Mouse (Mus musculus) liver, embryonic 11.5 days (tissue): ENCODE measurements around the gene Mroh2a. TPM values are rescaled to one million over a fixed set of nuclear protein-coding genes. Genes with fewer than 3 reads are reported as not detected.

ENCODE experiments used
- ATAC-seq: fragments of 200-750 bp; cut with Nextera tagmentation; replicated peaks from 2 replicates; pipeline ENCODE4 v1.8.0; 2017; ENCODE audit warnings: moderate number of reproducible peaks, mild to moderate bottlenecking, moderate TSS enrichment, moderate library complexity; ENCODE audit not compliant: low FRiP score
- DNase-seq: peaks from one replicate; pipeline ENCODE4 v3.0.0-alpha.2; 2017; ENCODE audit warnings: low spot score
- H3K27ac ChIP-seq: fragments of 300-500 bp; sonication (generic); 2 replicates; pipeline ENCODE4 v1.5.1; 2014; ENCODE audit warnings: mild to moderate bottlenecking, low read depth, low read length, control low read depth
- H3K27me3 ChIP-seq: fragments of 300-500 bp; sonication (generic); replicated peaks from 2 replicates; pipeline ENCODE4 v1.6.1; 2014; ENCODE audit warnings: low read length, mixed read lengths; ENCODE audit not compliant: control insufficient read depth, insufficient read depth
- H3K36me3 ChIP-seq: fragments of 300-500 bp; sonication (generic); 2 replicates; pipeline ENCODE4 v1.6.1; 2014; ENCODE audit warnings: mild to moderate bottlenecking, low read length, moderate library complexity, mixed read lengths; ENCODE audit not compliant: control insufficient read depth, insufficient read depth
- H3K4me1 ChIP-seq: fragments of 300-500 bp; sonication (generic); replicated peaks from 2 replicates; pipeline ENCODE4 v1.6.1; 2014; ENCODE audit warnings: low read length, mixed read lengths; ENCODE audit not compliant: control insufficient read depth, insufficient read depth
- H3K4me2 ChIP-seq: fragments of 300-500 bp; sonication (generic); 2 replicates; pipeline ENCODE4 v1.6.1; 2014; ENCODE audit warnings: mild to moderate bottlenecking, control low read depth, moderate library complexity
- H3K4me3 ChIP-seq: fragments of 300-500 bp; sonication (generic); 2 replicates; pipeline ENCODE4 v1.5.1; 2014; ENCODE audit warnings: low read depth, low read length, control low read depth
- H3K9ac ChIP-seq: fragments of 300-500 bp; sonication (generic); 2 replicates; pipeline ENCODE4 v1.6.1; 2014; ENCODE audit warnings: low read depth, low read length, control low read depth
- H3K9me3 ChIP-seq: fragments of 300-500 bp; sonication (generic); 2 replicates; pipeline ENCODE4 v1.6.1; 2016; ENCODE audit warnings: low read length, inconsistent platforms, mixed read lengths; ENCODE audit not compliant: control insufficient read depth
- WGBS: fragments of 180-500 bp; shearing (Covaris S2); extraction: QIAGEN DNeasy Blood & Tissue Kit; methylation state at CpG from one replicate; pipeline ENCODE4 v1.1.7; 2014; 5-methylcytosine and 5-hydroxymethylcytosine counted together
- polyA plus RNA-seq: library from polyadenylated mRNA; unstranded; fragments of >200 nt; fragmentation: Nextera tagmentation; extraction: Ambion mirVana; gene quantifications from 2 replicates; pipeline ENCODE4 v1.2.1, GENCODE M21; 2014

The Mroh2a gene
- polyA plus RNA-seq, 1 experiment from 2014 or later, result 1.5 TPM

- Histone ChIP-seq H3K9me3 (peaks cover 93% of the 10 kb centered on the region), H3K36me3 (no peaks in the 10 kb centered on the region), H3K4me2 (no peak overlapping the region), H3K4me3 (no peak overlapping the region), H3K27ac (no peak overlapping the region), H3K4me1 (no peaks in the 10 kb centered on the region), H3K27me3 (no peaks in the 10 kb centered on the region), H3K9ac (no peak overlapping the region)
- ATAC-seq (no peak), DNase-seq (no peak)
- WGBS, result 56% methylated on average over 11 of the region's 11 CpGs
Measured at GRCm38 (mm10) chr1:88235046-88235893, 8.5 kb downstream of the Mroh2a start.

- Histone ChIP-seq H3K9ac (no peak overlapping the region), H3K9me3 (peaks cover 93% of the 10 kb centered on the region), H3K27ac (no peak overlapping the region), H3K4me2 (no peak overlapping the region), H3K27me3 (no peaks in the 10 kb centered on the region), H3K4me1 (no peaks in the 10 kb centered on the region), H3K36me3 (no peaks in the 10 kb centered on the region), H3K4me3 (no peak overlapping the region)
- DNase-seq (no peak), ATAC-seq (no peak)
- WGBS, result 57% methylated on average over 4 of the region's 4 CpGs
Measured at GRCm38 (mm10) chr1:88235894-88236415, 9.2 kb downstream of the Mroh2a start.

- Histone ChIP-seq H3K27me3 (no peaks in the 10 kb centered on the region), H3K27ac (no peak overlapping the region)
- WGBS, result 68% methylated on average over 5 of the region's 5 CpGs
Measured at GRCm38 (mm10) chr1:88237311-88237710, 10.5 kb downstream of the Mroh2a start.

GRCm38 (mm10) chr1:88238771-88239170, 12.0 kb downstream of the Mroh2a start:
- Histone ChIP-seq H3K4me3 (no peak overlapping the region), H3K4me2 (no peak overlapping the region), H3K4me1 (no peaks in the 10 kb centered on the region), H3K9ac (no peak overlapping the region), H3K36me3 (no peaks in the 10 kb centered on the region), H3K27ac (no peak overlapping the region), H3K9me3 (peaks cover 85% of the 10 kb centered on the region), H3K27me3 (no peaks in the 10 kb centered on the region)
- ATAC-seq (no peak), DNase-seq (no peak)
- 73% methylated on average over 6 of the region's 6 CpGs for WGBS

More at GRCm38 (mm10) chr1:88237311-88237710, 10.5 kb downstream of the Mroh2a start:
- Histone ChIP-seq H3K36me3 (no peaks in the 10 kb centered on the region), H3K9ac (no peak overlapping the region), H3K4me1 (no peaks in the 10 kb centered on the region), H3K9me3 (peaks cover 84% of the 10 kb centered on the region), H3K4me3 (no peak overlapping the region), H3K4me2 (no peak overlapping the region)
- DNase-seq (no peak), ATAC-seq (no peak)

- Histone ChIP-seq H3K36me3 (no peaks in the 10 kb centered on the region), H3K27ac (no peak overlapping the region), H3K4me2 (no peak overlapping the region), H3K4me3 (no peak overlapping the region), H3K4me1 (no peaks in the 10 kb centered on the region), H3K27me3 (no peaks in the 10 kb centered on the region), H3K9me3 (peaks cover 86% of the 10 kb centered on the region), H3K9ac (no peak overlapping the region)
- ATAC-seq, result no peak
- no peak for DNase-seq
- 66% methylated on average over 5 of the region's 5 CpGs for WGBS
Measured at GRCm38 (mm10) chr1:88240072-88240471, 13.3 kb downstream of the Mroh2a start.

- H3K27me3 ChIP-seq, result no peaks in the 10 kb centered on the region
- WGBS, result 64% methylated on average over 4 of the region's 4 CpGs
- DNase-seq, result no peak
- H3K9ac ChIP-seq, result no peak overlapping the region
- H3K36me3 ChIP-seq, result no peaks in the 10 kb centered on the region
- ATAC-seq, result no peak
- no peak overlapping the region for H3K27ac ChIP-seq
- H3K9me3 ChIP-seq, result peaks cover 86% of the 10 kb centered on the region
- H3K4me3 ChIP-seq, result no peak overlapping the region
- no peak overlapping the region for H3K4me2 ChIP-seq
- H3K4me1 ChIP-seq, result no peaks in the 10 kb centered on the region
Measured at GRCm38 (mm10) chr1:88240579-88240978, 13.8 kb downstream of the Mroh2a start.

- no peak overlapping the region for H3K4me3 ChIP-seq
- no peak for ATAC-seq
- H3K9me3 ChIP-seq, result peaks cover 89% of the 10 kb centered on the region
Measured at GRCm38 (mm10) chr1:88243861-88244260, 17.1 kb downstream of the Mroh2a start.

GRCm38 (mm10) chr1:88245881-88246280, 19.1 kb downstream of the Mroh2a start:
- H3K27me3 ChIP-seq, result no peaks in the 10 kb centered on the region
- H3K4me2 ChIP-seq, result no peak overlapping the region
- H3K9ac ChIP-seq, result no peak overlapping the region
- ATAC-seq, result no peak
- peaks cover 90% of the 10 kb centered on the region for H3K9me3 ChIP-seq
- DNase-seq, result no peak
- no peak overlapping the region for H3K4me3 ChIP-seq
- no peaks in the 10 kb centered on the region for H3K36me3 ChIP-seq
- no peak overlapping the region for H3K27ac ChIP-seq
- 72% methylated on average over 6 of the region's 6 CpGs for WGBS
- no peaks in the 10 kb centered on the region for H3K4me1 ChIP-seq

More at GRCm38 (mm10) chr1:88243861-88244260, 17.1 kb downstream of the Mroh2a start:
- Histone ChIP-seq H3K27ac (no peak overlapping the region), H3K27me3 (no peaks in the 10 kb centered on the region), H3K36me3 (no peaks in the 10 kb centered on the region), H3K9ac (no peak overlapping the region), H3K4me2 (no peak overlapping the region), H3K4me1 (no peaks in the 10 kb centered on the region)
- no peak for DNase-seq
- 60% methylated on average over 5 of the region's 5 CpGs for WGBS

GRCm38 (mm10) chr1:88246386-88246785, 19.6 kb downstream of the Mroh2a start:
- Histone ChIP-seq H3K9ac (no peak overlapping the region), H3K4me2 (no peak overlapping the region), H3K27ac (no peak overlapping the region), H3K4me1 (no peaks in the 10 kb centered on the region), H3K9me3 (peaks cover 91% of the 10 kb centered on the region), H3K36me3 (no peaks in the 10 kb centered on the region), H3K27me3 (no peaks in the 10 kb centered on the region), H3K4me3 (no peak overlapping the region)
- no peak for DNase-seq
- no peak for ATAC-seq
- 47% methylated on average over 6 of the region's 6 CpGs for WGBS
